Mouse (Mus musculus): ENCODE data around the gene Gm20388.

Gene Gm20388

GRCm38 (mm10) chr8:124279690-124279985 lies 4369.0 kb downstream of the Gm20388 start:
- DNase-seq (ENCODE audit: low spot score), result no peak

GRCm38 (mm10) chr8:124281700-124282541 lies 4371.3 kb downstream of the Gm20388 start:
- DNase-seq (ENCODE audit: low spot score), result no peak

DNA sequence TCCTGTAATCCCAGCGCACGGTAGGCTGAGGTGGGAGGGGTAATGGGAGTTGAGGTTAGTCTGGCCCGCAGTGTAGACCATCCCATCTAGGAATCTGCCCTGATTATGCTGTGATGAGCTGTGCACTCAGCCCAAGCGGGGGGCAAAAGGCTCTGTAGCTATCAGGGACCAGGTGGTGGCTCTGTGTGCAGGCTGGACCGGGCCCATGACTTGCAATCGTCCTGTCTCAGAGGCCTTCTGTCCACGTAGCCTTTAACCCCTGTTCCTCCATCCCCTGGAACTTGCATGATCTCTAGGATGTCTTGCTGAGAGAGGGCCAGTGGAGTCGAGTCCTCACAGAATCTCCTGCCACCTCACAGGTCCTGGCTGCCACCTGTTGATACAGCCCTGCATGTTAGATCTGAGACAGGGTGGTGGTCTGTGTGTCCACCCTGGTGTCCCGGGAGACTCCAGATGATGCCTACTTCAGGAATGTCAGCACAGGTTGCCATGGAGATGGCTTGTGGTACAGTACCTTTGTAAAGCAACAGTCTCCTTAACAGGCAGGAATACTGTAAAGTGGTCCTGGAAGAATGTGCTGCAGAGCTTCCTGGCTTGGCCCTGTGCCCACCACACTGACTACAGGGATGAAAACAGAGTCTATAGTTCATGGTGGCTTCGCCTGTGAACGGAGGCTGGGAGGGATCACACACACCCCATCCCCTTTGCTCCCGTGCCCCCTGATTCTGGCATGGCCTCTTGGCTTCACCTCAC lies 4372.4 kb downstream of the Gm20388 start:
- DNase-seq (ENCODE audit: low spot score), result no peak

GRCm38 (mm10) chr8:124283644-124284332 lies 4373.1 kb downstream of the Gm20388 start:
- no peak for DNase-seq (ENCODE audit: low spot score)

DNA sequence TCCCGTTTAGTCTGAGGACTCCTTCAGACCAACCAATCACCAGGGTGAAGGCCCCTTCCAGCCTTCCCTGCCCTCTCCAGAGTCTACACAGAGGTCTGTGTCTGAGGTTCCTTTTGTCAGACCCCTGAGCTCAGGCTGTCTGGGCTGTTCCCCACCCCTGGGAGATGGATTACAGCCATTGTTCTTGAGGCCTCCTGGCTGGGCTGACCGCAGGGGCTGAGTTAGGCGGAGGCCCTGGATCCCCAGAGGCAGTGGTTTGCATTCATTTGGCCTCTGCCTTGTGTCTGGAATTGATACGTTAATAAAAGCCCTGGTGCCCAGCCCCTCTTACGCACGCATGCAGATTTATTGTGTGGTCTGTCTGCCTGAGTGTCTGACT lies 4373.7 kb downstream of the Gm20388 start:
- no peak for DNase-seq (ENCODE audit: low spot score)

DNA sequence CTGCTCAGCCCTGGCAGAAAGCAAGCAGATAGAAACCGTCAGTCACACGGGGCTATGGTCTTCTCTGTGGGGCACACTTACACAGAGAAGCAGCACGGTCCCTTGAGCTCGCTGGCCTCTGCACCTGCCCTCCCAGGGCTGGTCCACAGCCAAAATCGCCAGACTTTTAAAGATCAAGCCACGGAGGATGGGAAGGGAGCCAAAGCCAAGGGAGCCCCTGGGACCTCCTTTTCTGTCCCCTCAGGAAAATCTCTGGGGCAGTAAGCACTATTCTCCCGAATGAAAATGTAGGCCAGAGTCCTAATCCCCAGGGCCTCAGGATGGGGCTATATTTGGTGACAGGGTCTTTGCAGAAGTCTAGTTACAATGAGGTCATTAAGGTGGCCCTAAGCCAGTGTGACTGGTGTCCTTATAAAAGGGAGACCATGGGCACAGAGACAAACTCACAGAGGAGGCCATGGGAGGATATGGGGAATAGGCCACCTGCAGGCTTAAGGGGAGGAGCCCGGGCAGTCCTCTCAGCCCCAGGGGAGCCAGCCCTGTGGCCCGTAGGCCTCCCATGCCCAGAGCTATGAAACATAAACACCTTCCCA lies 4374.4 kb downstream of the Gm20388 start:
- DNase-seq (ENCODE audit: low spot score), result no peak

DNA sequence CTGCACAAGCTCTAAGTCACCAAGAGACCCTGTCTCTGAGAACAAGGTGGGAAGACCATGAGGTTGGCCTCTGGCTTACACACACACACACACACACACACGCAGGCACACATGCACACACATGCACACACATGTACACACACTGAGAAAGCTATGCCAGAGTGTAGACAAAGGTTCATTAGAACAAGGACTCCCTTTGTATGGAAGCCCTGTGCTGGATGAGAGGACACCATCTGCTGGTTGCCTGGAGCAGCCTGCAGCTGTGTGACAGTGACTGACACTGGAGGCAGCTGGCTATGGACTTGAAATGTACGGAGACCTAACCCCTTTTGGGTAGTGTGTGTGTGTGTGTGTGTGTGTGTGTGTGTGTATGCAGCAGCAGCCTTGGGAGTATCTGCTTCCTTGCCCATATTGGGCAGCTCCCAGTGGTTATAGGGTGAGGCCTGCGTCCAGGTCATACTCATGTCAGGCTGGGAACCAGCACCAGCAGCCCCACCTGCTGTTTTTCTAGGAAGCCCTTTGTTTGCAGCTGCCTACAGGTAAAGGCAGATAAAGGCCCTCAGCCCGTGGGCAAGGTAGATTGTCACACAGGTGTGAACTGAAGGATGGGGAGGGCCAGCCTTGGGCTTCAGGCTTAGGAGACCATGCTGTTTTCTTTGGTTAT lies 4376.0 kb downstream of the Gm20388 start:
- no peak for DNase-seq (ENCODE audit: low spot score)

GRCm38 (mm10) chr8:124288215-124288864 lies 4377.7 kb downstream of the Gm20388 start:
- DNase-seq (ENCODE audit: low spot score), result no peak

- DNase-seq (ENCODE audit: low spot score), result no peak
Observed at GRCm38 (mm10) chr8:124289481-124290050, 4378.9 kb downstream of the Gm20388 start.

- no peak for DNase-seq (ENCODE audit: low spot score)
Observed at GRCm38 (mm10) chr8:124290911-124291691, 4380.5 kb downstream of the Gm20388 start.

GRCm38 (mm10) chr8:124291693-124292092 lies 4381.1 kb downstream of the Gm20388 start:
- DNase-seq (ENCODE audit: low spot score), result no peak

DNA sequence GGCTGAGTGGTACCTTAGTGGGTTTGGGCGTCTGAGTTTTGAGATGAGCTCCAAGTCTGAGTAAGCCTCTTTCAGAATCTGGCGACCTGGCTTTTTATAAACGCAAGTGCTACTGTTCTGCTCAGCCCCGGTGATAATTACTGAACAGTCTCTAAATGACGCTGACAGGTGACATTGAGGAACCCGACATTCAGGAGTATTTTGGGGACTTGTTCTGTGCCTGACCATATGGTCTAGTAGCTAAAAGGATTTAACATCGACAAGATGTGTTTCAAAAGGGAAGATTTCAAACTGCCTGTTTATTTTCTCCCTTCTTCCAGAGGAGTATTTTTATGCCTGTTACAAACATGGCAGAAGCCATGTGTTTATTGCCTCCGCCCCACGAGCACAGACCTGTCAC lies 4382.3 kb downstream of the Gm20388 start:
- no peak for DNase-seq (ENCODE audit: low spot score)

DNA sequence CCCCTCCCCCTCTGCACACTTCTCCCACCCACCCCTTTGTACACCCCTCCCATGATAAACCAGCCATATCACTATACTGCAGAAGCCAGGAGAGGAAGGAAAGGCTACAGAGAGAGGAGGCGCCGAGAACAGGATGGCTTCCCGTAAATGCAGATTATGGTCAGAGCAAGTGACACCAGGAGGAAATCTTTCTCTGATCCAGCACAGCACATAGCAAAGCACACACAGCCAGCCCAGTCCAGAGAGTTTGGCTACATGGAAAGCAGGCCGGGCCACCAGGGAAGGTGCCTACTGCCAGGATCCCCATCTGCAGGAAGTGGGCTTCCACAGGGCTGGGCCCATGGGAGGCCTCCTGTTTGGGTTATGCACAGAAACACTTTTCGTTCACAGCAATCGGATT lies 4383.8 kb downstream of the Gm20388 start:
- DNase-seq (ENCODE audit: low spot score), result no peak

DNA sequence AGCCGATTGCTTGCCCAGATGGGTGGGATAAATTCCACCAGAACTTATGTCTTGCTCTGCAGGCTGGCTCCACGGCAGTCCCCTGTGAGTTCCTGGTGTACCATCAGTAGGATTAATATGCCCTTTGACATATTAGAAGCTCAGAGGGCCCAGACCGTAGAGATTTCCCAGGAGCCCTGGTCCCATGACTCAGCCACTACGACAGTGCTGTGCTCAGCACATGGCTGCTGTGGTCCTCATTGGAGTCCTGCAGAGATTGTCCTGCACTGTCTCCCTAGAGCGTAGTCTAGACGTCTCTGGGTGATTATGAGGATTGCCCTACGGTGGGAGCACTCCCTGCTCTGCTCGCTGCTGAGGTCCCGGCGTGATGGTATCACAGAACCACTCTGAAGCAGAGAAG lies 4384.3 kb downstream of the Gm20388 start:
- no peak for DNase-seq (ENCODE audit: low spot score)

DNA sequence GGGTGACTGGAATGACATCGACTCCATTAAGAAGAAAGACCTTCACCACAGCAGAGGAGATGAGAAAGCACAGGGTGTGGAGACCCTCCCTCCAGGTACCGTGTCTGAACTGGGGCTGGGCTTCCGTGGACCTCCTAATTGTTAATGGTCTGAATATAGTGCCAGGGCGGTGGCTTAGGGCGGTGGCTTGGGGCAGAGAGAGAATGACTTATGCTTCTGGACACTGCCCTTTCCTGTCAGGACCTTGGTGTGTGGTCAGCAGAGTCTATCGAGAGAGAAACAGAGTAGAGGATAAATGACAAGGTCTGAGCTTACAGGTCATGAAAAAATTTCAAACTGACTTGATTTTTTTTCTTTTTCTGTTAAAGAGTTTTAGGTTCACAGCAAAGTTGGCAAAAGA lies 4384.7 kb downstream of the Gm20388 start:
- DNase-seq (ENCODE audit: low spot score), result no peak

DNA sequence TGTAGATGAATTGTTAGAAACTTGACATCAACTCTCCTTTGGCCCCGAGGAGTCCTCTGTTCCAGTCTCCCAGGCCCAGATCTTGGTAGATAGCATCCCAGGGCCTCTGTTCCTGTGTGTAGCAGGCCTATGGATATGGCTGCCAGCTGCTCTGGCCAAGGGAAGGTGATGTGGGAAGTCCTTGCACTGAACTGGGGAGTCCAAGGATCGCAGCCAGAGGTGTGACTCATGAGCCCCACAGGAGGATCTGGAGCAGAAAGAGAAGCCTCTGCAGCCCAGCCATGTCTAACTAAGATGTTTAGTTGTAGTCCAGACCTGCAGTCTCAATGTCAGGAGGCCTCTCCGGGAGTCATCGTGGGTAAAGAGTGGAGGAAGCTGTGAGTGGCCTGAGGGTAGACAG lies 4390.9 kb downstream of the Gm20388 start:
- DNase-seq (ENCODE audit: low spot score), result no peak

- no peak for DNase-seq (ENCODE audit: low spot score)
Observed at GRCm38 (mm10) chr8:124301935-124302555, 4391.4 kb downstream of the Gm20388 start.

GRCm38 (mm10) chr8:124303211-124303902 lies 4392.7 kb downstream of the Gm20388 start:
- DNase-seq (ENCODE audit: low spot score), result no peak

DNA sequence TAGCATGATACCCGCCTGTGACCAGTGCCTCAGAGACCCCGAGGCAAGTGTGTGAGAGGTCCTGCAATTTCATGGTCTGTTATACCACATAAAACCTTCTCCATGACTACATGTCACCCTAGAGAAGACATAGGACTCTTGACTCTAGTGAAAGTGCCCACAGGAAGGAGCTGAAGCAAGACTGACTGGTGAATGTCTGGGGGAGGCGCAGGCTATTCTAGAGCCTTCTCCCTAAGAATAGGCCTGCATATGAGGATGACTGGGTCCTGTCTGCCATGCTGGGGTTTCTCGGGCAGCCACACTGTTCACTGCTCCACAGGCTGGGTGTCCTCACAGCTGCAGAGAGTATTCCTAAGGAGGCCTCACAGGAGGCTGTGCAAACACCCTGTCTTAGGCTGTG lies 4393.5 kb downstream of the Gm20388 start:
- DNase-seq (ENCODE audit: low spot score), result no peak
